Mouse (Mus musculus) induced T-regulatory cell, adult 2 months (primary cell): ENCODE measurements at regions not wholly inside any gene's neighbourhood (a gene's known extent, or its start where the extent isn't known, plus 50 kb on each side); places are given as distances from the start of the nearest gene placed in this dataset.

Experiments used
- DNase-seq: peaks from one replicate; pipeline ENCODE4 v3.0.0-alpha.2; 2012; ENCODE audit warnings: low read depth

GRCm38 (mm10) chr19:55688585-55688984, 53.0 kb upstream of the Tcf7l2 start:
- DNase-seq, result peak; percentile 67

DNA sequence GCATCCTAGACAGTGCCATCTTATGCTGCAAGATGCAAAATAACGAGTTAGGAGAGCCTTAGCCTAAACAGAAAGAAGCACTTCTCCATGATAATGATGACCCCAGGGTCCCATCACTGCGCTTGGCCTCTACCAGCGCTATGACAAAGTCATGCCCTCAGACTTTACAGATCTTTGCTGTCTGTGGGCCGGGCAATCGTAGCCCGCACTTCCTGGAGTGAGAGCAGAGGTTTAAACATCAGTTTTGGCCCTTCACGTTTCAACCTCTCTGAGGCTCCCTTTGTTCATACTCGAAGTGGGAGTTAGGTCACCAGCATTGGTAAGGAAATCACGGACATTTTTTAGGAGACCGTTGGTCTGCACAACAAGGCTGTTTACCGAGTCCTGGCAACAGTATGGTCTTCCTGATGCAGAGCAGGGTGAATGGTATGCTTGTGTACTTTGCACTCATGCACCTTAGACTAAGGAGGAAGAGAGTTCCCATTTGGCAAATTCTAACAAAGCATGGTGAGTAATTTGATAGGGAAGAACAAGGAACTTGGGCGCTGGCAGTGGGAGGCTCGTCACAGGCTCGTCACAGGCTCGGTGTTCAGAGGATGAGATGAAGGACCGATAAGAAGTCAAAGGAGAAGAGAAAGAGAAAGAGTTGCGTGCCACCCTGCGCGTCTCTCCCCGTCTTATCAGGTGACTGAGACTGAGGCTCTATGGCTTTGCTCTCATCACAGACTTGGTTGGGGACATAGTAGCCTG, 52.2 kb upstream of the Tcf7l2 start:
- DNase-seq, result peak; percentile 43
